Mouse (Mus musculus) heart, embryonic 14.5 days (tissue): Measurements from ENCODE around the gene Pid1. TPM values are rescaled to one million over a fixed set of nuclear protein-coding genes. Genes with fewer than 3 reads are reported as not detected.

ENCODE experiments used
- ATAC-seq: fragments of 200-750 bp; cut with Nextera tagmentation; 2 replicates; pipeline ENCODE4 v1.8.0; 2017; ENCODE audit warnings: low read depth, moderate TSS enrichment; ENCODE audit not compliant: insufficient number of reproducible peaks, insufficient read depth, low FRiP score
- H3K27ac ChIP-seq, 2 experiments: fragments of 200-500 bp in 1 of 2; fragments of 300-500 bp in 1 of 2; sonication (generic) in 1 of 2; replicated peaks in 1 of 2; 2 replicates each; pipeline ENCODE4 v1.5.1; 2012 to 2014; ENCODE audit warnings: low read depth in 2 of 2, low read length in 2 of 2, control low read depth in 1 of 2, mild to moderate bottlenecking in 1 of 2, mixed read lengths in 1 of 2; ENCODE audit not compliant: control insufficient read depth in 1 of 2, insufficient read depth in 1 of 2
- H3K27me3 ChIP-seq: fragments of 300-500 bp; sonication (generic); 2 replicates; pipeline ENCODE4 v1.6.1; 2014; ENCODE audit warnings: mild to moderate bottlenecking, low read length, control low read depth; ENCODE audit not compliant: control insufficient read depth, insufficient read depth
- H3K36me3 ChIP-seq: fragments of 300-500 bp; sonication (generic); 2 replicates; pipeline ENCODE4 v1.6.1; 2014; ENCODE audit warnings: mild to moderate bottlenecking, control low read depth, low read length, mixed read lengths; ENCODE audit not compliant: control insufficient read depth, insufficient read depth
- H3K4me1 ChIP-seq, 2 experiments: fragments of 200-500 bp in 1 of 2; fragments of 300-500 bp in 1 of 2; sonication (generic) in 1 of 2; 2 replicates each; pipeline ENCODE4 v1.6.1; 2012 to 2014; ENCODE audit warnings: low read length in 2 of 2, control low read depth in 1 of 2, mixed read lengths in 1 of 2; ENCODE audit not compliant: control insufficient read depth in 2 of 2, insufficient read depth in 2 of 2
- H3K4me2 ChIP-seq: fragments of 300-500 bp; sonication (generic); 2 replicates; pipeline ENCODE4 v1.6.1; 2014; ENCODE audit warnings: mild to moderate bottlenecking, low read length
- H3K4me3 ChIP-seq, 2 experiments: fragments of 200-500 bp in 1 of 2; fragments of 300-500 bp in 1 of 2; sonication (generic) in 1 of 2; 2 replicates each; pipeline ENCODE4 v1.5.1; 2012 to 2014; ENCODE audit warnings: low read length in 2 of 2, mild to moderate bottlenecking in 2 of 2, control low read depth in 1 of 2, low read depth in 1 of 2, moderate library complexity in 1 of 2; ENCODE audit not compliant: control insufficient read depth in 1 of 2, insufficient read depth in 1 of 2
- H3K9ac ChIP-seq: fragments of 300-500 bp; sonication (generic); 2 replicates; pipeline ENCODE4 v1.6.1; 2014; ENCODE audit warnings: mild to moderate bottlenecking, low read length
- H3K9me3 ChIP-seq: fragments of 300-500 bp; sonication (generic); 2 replicates; pipeline ENCODE4 v1.6.1; 2016; ENCODE audit warnings: low read length, control low read depth; ENCODE audit not compliant: control insufficient read depth
- WGBS: fragments of 180-500 bp; shearing (Covaris S2); extraction: QIAGEN DNeasy Blood & Tissue Kit; methylation state at CpG from one replicate; pipeline ENCODE4 v1.1.7; 2014; 5-methylcytosine and 5-hydroxymethylcytosine counted together
- polyA plus RNA-seq: library from polyadenylated mRNA; unstranded; fragments of >200 nt; fragmentation: Nextera tagmentation; extraction: Ambion mirVana; gene quantifications from 2 replicates; pipeline ENCODE4 v1.2.1, GENCODE M21; 2014

Pid1 gene
- polyA plus RNA-seq, 1 experiment from 2014 or later = 11.2 TPM

DNA sequence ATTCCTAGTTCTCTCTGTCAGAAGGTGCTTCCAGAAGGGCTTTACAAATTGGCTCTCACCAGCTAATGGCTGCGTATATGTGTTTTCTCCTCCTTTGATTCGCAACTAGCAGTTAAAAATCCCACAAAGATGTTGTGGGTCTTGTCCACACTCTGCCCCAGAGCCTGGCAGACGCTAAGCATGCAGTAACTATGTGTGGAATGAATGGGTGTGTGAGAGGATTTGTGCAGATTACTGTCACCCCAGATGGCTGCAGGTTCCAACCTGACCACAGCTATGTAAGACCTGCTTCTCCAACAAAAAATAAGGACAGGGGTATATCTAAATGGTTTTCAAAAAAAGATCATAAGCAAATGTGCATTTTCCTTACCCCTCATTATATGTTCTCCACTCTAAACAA is 206.2 kb downstream of the Pid1 start:
- 45% methylated on average over 3 of the region's 3 CpGs for WGBS
- no peaks in the 10 kb centered on the region for H3K36me3 ChIP-seq

DNA sequence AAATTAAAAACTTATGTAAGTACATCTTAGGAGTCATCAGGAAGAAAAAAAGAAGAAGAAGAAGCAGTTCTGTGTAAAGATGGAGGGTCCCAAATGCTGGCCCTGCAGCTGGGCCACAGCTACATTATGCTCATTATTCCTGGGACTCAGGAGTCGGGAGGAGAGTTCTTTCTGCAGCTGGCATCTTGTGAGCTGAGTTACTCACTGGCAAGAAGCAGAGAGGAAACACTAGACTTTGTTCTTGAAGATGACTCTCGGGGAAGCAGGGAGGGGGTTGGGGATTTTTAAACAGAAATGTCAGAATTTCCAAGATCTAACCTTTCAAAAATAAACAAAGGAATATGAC is 208.4 kb downstream of the Pid1 start:
- no peaks in the 10 kb centered on the region for H3K27me3 ChIP-seq
- no peak for ATAC-seq
- H3K4me2 ChIP-seq = no peak overlapping the region
- H3K4me3 ChIP-seq = no peak overlapping the region
- no peak overlapping the region for H3K9ac ChIP-seq
- no peaks in the 10 kb centered on the region for H3K36me3 ChIP-seq
- no peaks in the 10 kb centered on the region for H3K4me1 ChIP-seq
- H3K27ac ChIP-seq = no peak overlapping the region
- 44% methylated on average over 2 of the region's 2 CpGs for WGBS
- H3K9me3 ChIP-seq = no peaks in the 10 kb centered on the region

More for the DNA sequence above, 206.2 kb downstream of the Pid1 start:
- no peaks in the 10 kb centered on the region for H3K9me3 ChIP-seq
- H3K4me1 ChIP-seq = no peaks in the 10 kb centered on the region
- ATAC-seq = no peak
- no peak overlapping the region for H3K4me2 ChIP-seq
- no peak overlapping the region for H3K9ac ChIP-seq
- H3K4me3 ChIP-seq = no peak overlapping the region
- no peak overlapping the region for H3K27ac ChIP-seq
- no peaks in the 10 kb centered on the region for H3K27me3 ChIP-seq

DNA sequence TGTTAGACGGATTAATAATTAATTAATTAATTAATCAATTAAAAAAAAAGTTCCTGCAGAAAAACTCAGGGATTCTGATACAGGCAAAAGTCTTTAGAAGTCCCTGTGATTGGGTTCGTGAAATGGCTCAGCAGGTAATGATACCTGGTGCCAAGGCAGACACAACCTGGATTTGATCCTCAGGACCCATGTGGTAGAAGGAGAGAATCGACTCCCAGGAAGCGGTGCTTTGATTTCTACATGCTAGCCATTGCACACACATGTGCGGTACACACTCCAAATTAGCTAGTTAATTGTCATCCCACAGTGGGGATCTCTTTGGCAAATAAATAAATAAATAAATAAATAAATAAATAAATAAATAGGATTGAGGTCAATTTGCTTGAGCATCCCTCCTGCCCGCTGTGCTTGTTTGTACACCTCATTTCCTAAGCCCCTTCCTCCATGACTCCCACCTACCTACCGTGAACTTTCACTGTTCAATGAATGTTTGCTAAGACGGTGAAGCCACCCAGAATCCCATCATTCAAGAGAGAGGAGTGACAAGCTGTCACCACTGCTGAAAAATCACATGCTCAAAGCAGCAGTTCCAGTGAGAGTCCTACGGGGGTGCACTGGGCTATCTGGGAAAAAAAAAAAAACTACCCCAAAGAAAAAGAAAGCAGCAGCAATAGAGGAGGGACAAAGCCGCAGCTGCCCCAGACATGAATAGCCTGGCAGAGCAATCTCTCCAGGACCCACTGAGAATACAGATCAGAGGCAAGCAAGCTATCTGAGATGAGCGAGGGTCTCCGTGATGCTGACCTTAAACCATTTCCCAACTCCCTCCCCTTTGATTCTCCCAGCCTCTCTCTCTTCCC is 209.0 kb downstream of the Pid1 start:
- Histone ChIP-seq H3K27ac (no peak overlapping the region), H3K9me3 (no peaks in the 10 kb centered on the region), H3K36me3 (no peaks in the 10 kb centered on the region), H3K4me2 (no peak overlapping the region), H3K4me1 (no peaks in the 10 kb centered on the region), H3K9ac (no peak overlapping the region), H3K27me3 (no peaks in the 10 kb centered on the region), H3K4me3 (no peak overlapping the region)
- 68% methylated on average over 12 of the region's 12 CpGs for WGBS
- ATAC-seq = no peak

DNA sequence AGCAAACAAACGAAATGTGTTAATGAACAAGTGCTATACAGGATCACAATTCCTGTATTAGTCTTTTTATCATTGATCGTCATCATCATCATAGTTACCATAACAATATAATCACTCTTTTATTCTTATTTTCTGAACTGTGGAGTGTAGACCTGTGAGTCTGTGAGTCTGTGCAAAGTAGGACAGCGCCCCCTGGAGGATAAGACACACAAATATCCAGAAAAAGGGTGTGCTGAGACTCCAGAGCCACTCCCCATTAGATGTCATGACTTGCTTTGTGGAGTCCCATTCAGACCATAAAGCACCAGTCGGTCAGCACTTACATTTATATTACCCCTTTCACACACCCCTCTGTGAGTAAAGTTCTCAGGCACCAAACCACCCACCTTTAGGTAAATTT is 210.0 kb downstream of the Pid1 start:
- H3K9me3 ChIP-seq = no peaks in the 10 kb centered on the region
- H3K9ac ChIP-seq = no peak overlapping the region
- no peaks in the 10 kb centered on the region for H3K27me3 ChIP-seq
- no peaks in the 10 kb centered on the region for H3K36me3 ChIP-seq
- WGBS = 63% methylated on average over 4 of the region's 4 CpGs
- no peak overlapping the region for H3K27ac ChIP-seq
- no peaks in the 10 kb centered on the region for H3K4me1 ChIP-seq
- no peak overlapping the region for H3K4me3 ChIP-seq
- no peak for ATAC-seq
- no peak overlapping the region for H3K4me2 ChIP-seq

GRCm38 (mm10) chr1:84141561-84141960 is 222.4 kb downstream of the Pid1 start:
- H3K4me3 ChIP-seq = no peak overlapping the region
- no peaks in the 10 kb centered on the region for H3K27me3 ChIP-seq
- WGBS = 81% methylated on average over 1 of the region's 1 CpGs
- no peaks in the 10 kb centered on the region for H3K9me3 ChIP-seq
- H3K36me3 ChIP-seq = no peaks in the 10 kb centered on the region
- ATAC-seq = no peak
- no peaks in the 10 kb centered on the region for H3K4me1 ChIP-seq
- H3K27ac ChIP-seq = no peak overlapping the region
- no peak overlapping the region for H3K4me2 ChIP-seq
- H3K9ac ChIP-seq = no peak overlapping the region

- Histone ChIP-seq H3K27me3 (no peaks in the 10 kb centered on the region), H3K27ac (no peak overlapping the region), H3K4me3 (no peak overlapping the region), H3K9me3 (no peaks in the 10 kb centered on the region), H3K9ac (no peak overlapping the region), H3K36me3 (no peaks in the 10 kb centered on the region), H3K4me1 (no peaks in the 10 kb centered on the region), H3K4me2 (no peak overlapping the region)
- 80% methylated on average over 4 of the region's 4 CpGs for WGBS
- ATAC-seq = no peak
Observed at GRCm38 (mm10) chr1:84132451-84132850, 231.5 kb downstream of the Pid1 start.

- Histone ChIP-seq H3K36me3 (no peaks in the 10 kb centered on the region), H3K4me2 (no peak overlapping the region), H3K9ac (no peak overlapping the region), H3K9me3 (no peaks in the 10 kb centered on the region), H3K27me3 (no peaks in the 10 kb centered on the region), H3K4me1 (no peaks in the 10 kb centered on the region), H3K4me3 (no peak overlapping the region), H3K27ac (no peak overlapping the region)
- ATAC-seq = no peak
- WGBS = 71% methylated on average over 1 of the region's 1 CpGs
Observed at GRCm38 (mm10) chr1:84131799-84132198, 232.2 kb downstream of the Pid1 start.

DNA sequence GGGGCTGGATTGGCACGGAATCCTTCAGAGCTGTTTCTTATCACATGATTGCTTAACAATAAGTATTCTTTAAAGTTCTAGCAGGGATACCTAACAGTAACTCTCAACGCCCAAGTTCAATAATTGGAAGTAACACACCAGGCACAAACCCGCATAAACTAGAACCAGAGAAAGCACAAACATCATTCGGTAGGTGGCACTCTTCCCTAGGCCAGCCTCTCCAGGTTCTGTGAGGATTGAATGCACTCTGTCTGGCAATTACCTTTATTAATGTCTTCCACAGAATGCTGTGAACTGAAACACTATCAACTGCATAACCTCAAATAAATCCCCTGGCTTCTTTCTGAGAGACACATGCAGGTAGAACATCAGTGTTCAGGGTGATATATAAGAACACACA is 235.5 kb downstream of the Pid1 start:
- no peak for ATAC-seq
- 53% methylated on average over 4 of the region's 4 CpGs for WGBS

More for the DNA sequence above, 235.5 kb downstream of the Pid1 start:
- Histone ChIP-seq H3K36me3 (no peaks in the 10 kb centered on the region), H3K4me2 (no peak overlapping the region), H3K27me3 (no peaks in the 10 kb centered on the region), H3K4me1 (no peaks in the 10 kb centered on the region), H3K27ac (no peak overlapping the region), H3K4me3 (no peak overlapping the region), H3K9me3 (no peaks in the 10 kb centered on the region), H3K9ac (no peak overlapping the region)
